Mouse (Mus musculus): Measurements from ENCODE around the gene Zfp994. TPM values are rescaled to one million over a fixed set of nuclear protein-coding genes. Genes with fewer than 3 reads are reported as not detected.

The Zfp994 gene
- 0.13 and 0.27 TPM in 2 replicates for polyA plus RNA-seq (2012)

GRCm38 (mm10) chr17:22225422-22226012 lies at the start of gene Zfp994:
Zfp994 (minus strand) TSS chr17:22225616.

GRCm38 (mm10) chr17:22165722-22166294 lies 59.6 kb downstream of the Zfp994 start, which contains the start of gene Zfp947:
Zfp947 (minus strand) TSS chr17:22166190.

Other genes with a start within 250 kb of the Zfp994 start
- gene Zfp947, start 59.4 kb downstream of the Zfp994 start, polyA plus RNA-seq (2012) = 0.11 and 0.13 TPM in 2 replicates
- gene CT030661.1, start 89.2 kb upstream of the Zfp994 start, polyA plus RNA-seq (2012) = 0.83 and 1.6 TPM in 2 replicates
- gene Zfp944, start 135.8 kb upstream of the Zfp994 start, polyA plus RNA-seq (2012) = 1.3 and 1.4 TPM in 2 replicates
- gene Zfp758, start 135.8 kb upstream of the Zfp994 start, polyA plus RNA-seq (2012) = 0.05 and 0.14 TPM in 2 replicates
- 1.3 and 2.0 TPM in 2 replicates for gene Zfp946, start 198.6 kb upstream of the Zfp994 start, polyA plus RNA-seq (2012)

Data from megakaryocyte-erythroid progenitor cell, adult 5 weeks (primary cell).